In the genomic region with DNA sequence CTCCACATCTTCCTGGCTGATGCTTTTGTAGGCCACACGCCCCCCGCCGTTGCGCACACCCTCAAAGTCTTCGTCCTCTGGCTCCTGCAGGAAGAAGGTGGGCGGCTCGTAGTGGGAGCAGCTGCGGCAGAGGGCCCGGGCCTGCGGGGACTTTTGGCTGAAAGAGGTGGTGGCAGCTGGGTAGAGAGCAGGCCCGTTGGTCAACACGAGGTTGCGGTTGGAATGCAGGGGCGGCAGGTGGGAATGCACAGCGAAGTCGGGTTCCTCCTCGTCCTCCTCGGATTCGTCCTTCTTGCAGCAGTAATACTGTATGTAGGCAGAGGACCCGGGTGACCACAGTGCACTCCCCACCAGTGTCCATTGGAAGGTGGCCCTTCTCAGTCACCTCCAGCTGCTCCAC, we compare ENCODE assay signal across 27 mouse cellular contexts. TPM values are rescaled to one million over a fixed set of nuclear protein-coding genes. Genes with fewer than 3 reads are reported as not detected.
DNase-seq lines count a peak whose midpoint lies in the region; ATAC-seq and TF ChIP-seq lines count a peak whose summit lies in the region.
"Had no signal": no experiment of that assay in that cellular context is flagged by ENCODE, and none has a peak within 500 bp of the region (broad histone marks: within the 10 kb centered on the region; RNA-seq: fewer than 3 reads in every experiment).

No protein-coding gene starts in this region.

- 82% methylated on average over 20 of the region's 20 CpGs for WGBS in embryonic facial prominence, embryonic 15.5 days
- WGBS in embryonic facial prominence, embryonic 10.5 days = 79% methylated on average over 20 of the region's 20 CpGs
- 83% methylated on average over 20 of the region's 20 CpGs for whole genome bisulfite sequencing in limb, embryonic 10.5 days

- no peak overlapping the region for H3K9ac ChIP-seq in embryonic facial prominence, embryonic 15.5 days
- H3K9ac ChIP-seq: embryonic facial prominence, embryonic 13.5 days; forebrain, embryonic 12.5 days had no signal

- no peaks in the 10 kb centered on the region for H3K9me3 ChIP-seq in embryonic facial prominence, embryonic 15.5 days (replicated peaks)
- H3K9me3 ChIP-seq in embryonic facial prominence, embryonic 10.5 days = no peaks in the 10 kb centered on the region
- no peaks in the 10 kb centered on the region; the same call in 1 of the 2 replicates for H3K9me3 ChIP-seq in E14TG2a.4 (ENCODE audit: low read length)
- no peaks in the 10 kb centered on the region for H3K9me3 ChIP-seq in limb, embryonic 10.5 days (replicated peaks)
- H3K9me3 ChIP-seq: embryonic facial prominence, embryonic 13.5 days; forebrain, embryonic 10.5 days; forebrain, embryonic 12.5 days had no signal

- no peak for TF ChIP-seq CTCF in layer of hippocampus, adult 2 months (conservative IDR thresholded peaks at IDR 0.05)
- no peak for TF ChIP-seq CTCF in E14TG2a.4 (conservative IDR thresholded peaks at IDR 0.05; ENCODE audit: low read length)

- no peak overlapping the region for H3K4me2 ChIP-seq in embryonic facial prominence, embryonic 15.5 days (replicated peaks)
- H3K4me2 ChIP-seq: embryonic facial prominence, embryonic 13.5 days; forebrain, embryonic 12.5 days had no signal

- H3K4me3 ChIP-seq in embryonic facial prominence, embryonic 15.5 days (replicated peaks) = no peak overlapping the region
- H3K4me3 ChIP-seq in embryonic facial prominence, embryonic 10.5 days = no peak overlapping the region
- H3K4me3 ChIP-seq in layer of hippocampus, adult 2 months = no peak overlapping the region
- H3K4me3 ChIP-seq in E14TG2a.4 (replicated peaks; ENCODE audit: low read length) = peak overlapping the region; percentile 48
- H3K4me3 ChIP-seq in limb, embryonic 10.5 days = no peak overlapping the region
- H3K4me3 ChIP-seq: embryonic facial prominence, embryonic 13.5 days; erythroblast, embryonic 14.5 days; forebrain, embryonic 10.5 days; forebrain, embryonic 12.5 days had no signal

- no peak for DNase-seq in embryonic facial prominence, embryonic 10.5 days (ENCODE audit: low spot score)
- DNase-seq in layer of hippocampus, adult 2 months (ENCODE audit: low spot score in 2 of 2) = no peak
- no peak for DNase-seq in layer of hippocampus, postnatal 10 days (ENCODE audit: low spot score in 2 of 2)
- DNase-seq in limb, embryonic 10.5 days (ENCODE audit: low spot score) = no peak
- DNase-seq in adrenal gland, postnatal 10 days = no peak
- no peak for DNase-seq in testis, postnatal 14 days (ENCODE audit: low spot score)
- DNase-seq: adrenal gland, postnatal 14 days; adrenal gland, postnatal 36 days; B cell, adult 2 months; cerebellum, adult 11-12 months; cerebellum, adult 2 months; cerebellum, adult 9-10 months; cerebellum, postnatal 25 days had no signal

- H3K27ac ChIP-seq in embryonic facial prominence, embryonic 15.5 days (replicated peaks) = no peak overlapping the region
- no peak overlapping the region for H3K27ac ChIP-seq in embryonic facial prominence, embryonic 10.5 days (replicated peaks)
- peak overlapping the region; percentile 9; the same call in 1 of the 2 replicates for H3K27ac ChIP-seq in layer of hippocampus, adult 2 months
- H3K27ac ChIP-seq in limb, embryonic 10.5 days = peak overlapping the region; percentile 39; the same call in 1 of the 2 replicates
- H3K27ac ChIP-seq: embryonic facial prominence, embryonic 13.5 days; forebrain, embryonic 10.5 days; forebrain, embryonic 12.5 days had no signal

- peak; percentile 37; the same call in 1 of the 2 replicates for ATAC-seq in embryonic facial prominence, embryonic 15.5 days (ENCODE audit: insufficient number of reproducible peaks, low FRiP score, low TSS enrichment, low read depth)
- ATAC-seq: activated CD4-positive, CD25-positive, alpha-beta regulatory T cell, adult 4 months; CD4-positive, CD25-positive, alpha-beta regulatory T cell, adult 4 months; forebrain, embryonic 14.5 days; forebrain, embryonic 16.5 days had no signal

- H3K27me3 ChIP-seq in embryonic facial prominence, embryonic 15.5 days = peaks cover 4% of the 10 kb centered on the region; the same call in 1 of the 2 replicates
- H3K27me3 ChIP-seq in embryonic facial prominence, embryonic 10.5 days (replicated peaks; ENCODE audit: low read depth, poor library complexity, severe bottlenecking) = peaks cover 44% of the 10 kb centered on the region
- H3K27me3 ChIP-seq in E14TG2a.4 (ENCODE audit: insufficient read depth, low read length) = peaks cover 34% of the 10 kb centered on the region
- H3K27me3 ChIP-seq in limb, embryonic 10.5 days (ENCODE audit: low read depth, poor library complexity, severe bottlenecking) = peaks cover 11% of the 10 kb centered on the region; the same call in 1 of the 2 replicates

- no peaks in the 10 kb centered on the region for H3K36me3 ChIP-seq in embryonic facial prominence, embryonic 15.5 days
- H3K36me3 ChIP-seq in embryonic facial prominence, embryonic 10.5 days (replicated peaks) = no peaks in the 10 kb centered on the region
- H3K36me3 ChIP-seq in E14TG2a.4 (ENCODE audit: insufficient read depth, low read length) = no peaks in the 10 kb centered on the region
- H3K36me3 ChIP-seq in limb, embryonic 10.5 days = peaks cover 3% of the 10 kb centered on the region; the same call in 1 of the 2 replicates
- H3K36me3 ChIP-seq: embryonic facial prominence, embryonic 13.5 days; forebrain, embryonic 10.5 days; forebrain, embryonic 12.5 days had no signal

- no peaks in the 10 kb centered on the region for H3K4me1 ChIP-seq in embryonic facial prominence, embryonic 15.5 days
- peaks cover 25% of the 10 kb centered on the region for H3K4me1 ChIP-seq in embryonic facial prominence, embryonic 10.5 days
- peaks cover 8% of the 10 kb centered on the region; the same call in 1 of the 2 replicates for H3K4me1 ChIP-seq in E14TG2a.4 (replicated peaks; ENCODE audit: low read depth, low read length)
- H3K4me1 ChIP-seq in limb, embryonic 10.5 days = peaks cover 30% of the 10 kb centered on the region
- H3K4me1 ChIP-seq: embryonic facial prominence, embryonic 13.5 days had no signal

RNA-seq across cellular contexts. Expression of a gene that starts 29.7 kb away (rescaled TPM):
- polyA plus RNA-seq in embryonic facial prominence, embryonic 15.5 days (2015; fragmentation: Nextera tagmentation; extraction: Ambion mirVana) = 0.12 and 0.31 TPM in 2 replicates
- polyA plus RNA-seq in embryonic facial prominence, embryonic 10.5 days (2016; fragmentation: Nextera tagmentation; extraction: Ambion mirVana) = 0.06 and 0.10 TPM in 2 replicates
- 100 to 1,000 TPM; 132 to 144 TPM for total RNA-seq in layer of hippocampus, adult 2 months (2021)
- total RNA-seq in layer of hippocampus, postnatal 10 days (2021) = 100 to 1,000 TPM; 105 to 107 TPM
- polyA plus RNA-seq in limb, embryonic 10.5 days (2016; fragmentation: Nextera tagmentation; extraction: Ambion mirVana) = 0.48 and 0.79 TPM in 2 replicates
- 1 to 10 TPM; 2.0 TPM for total RNA-seq in adrenal gland, postnatal 10 days (2021)
- total RNA-seq: CH12.LX, ES-E14, MEL had no signal
- polyA plus RNA-seq: activated CD4-positive, CD25-positive, alpha-beta regulatory T cell, adult 4 months; CD4-positive, CD25-positive, alpha-beta regulatory T cell, adult 4 months; erythroblast, embryonic 14.5 days had no signal

RNA-seq across cellular contexts. Expression of a gene that starts 33.4 kb away (rescaled TPM):
- 3.8 and 5.0 TPM in 2 replicates for polyA plus RNA-seq in embryonic facial prominence, embryonic 15.5 days (2015; fragmentation: Nextera tagmentation; extraction: Ambion mirVana)
- polyA plus RNA-seq in embryonic facial prominence, embryonic 10.5 days (2016; fragmentation: Nextera tagmentation; extraction: Ambion mirVana) = 2.1 and 3.0 TPM in 2 replicates
- total RNA-seq in layer of hippocampus, adult 2 months (2021) = 10 to 100 TPM; 12.8 to 18.1 TPM
- 10 to 100 TPM; 16.1 to 18.1 TPM for total RNA-seq in layer of hippocampus, postnatal 10 days (2021)
- 3.5 and 9.1 TPM in 2 replicates for polyA plus RNA-seq in limb, embryonic 10.5 days (2016; fragmentation: Nextera tagmentation; extraction: Ambion mirVana)
- 10 to 100 TPM in 1 of 2 experiments, 1 to 10 TPM in 1; 8.1 to 15.9 TPM for total RNA-seq in adrenal gland, postnatal 10 days (2021)
- total RNA-seq: MEL had no signal
- polyA plus RNA-seq: activated CD4-positive, CD25-positive, alpha-beta regulatory T cell, adult 4 months; erythroblast, embryonic 14.5 days had no signal

RNA-seq across cellular contexts. Expression of a gene that starts 40.6 kb away (rescaled TPM):
- 63.7 and 71.1 TPM in 2 replicates for polyA plus RNA-seq in embryonic facial prominence, embryonic 15.5 days (2015; fragmentation: Nextera tagmentation; extraction: Ambion mirVana)
- polyA plus RNA-seq in embryonic facial prominence, embryonic 10.5 days (2016; fragmentation: Nextera tagmentation; extraction: Ambion mirVana) = 0.17 TPM in 1 of 2 replicates, not detected in the other
- under 1 TPM; 0.51 to 0.71 TPM for total RNA-seq in layer of hippocampus, adult 2 months (2021)
- total RNA-seq in layer of hippocampus, postnatal 10 days (2021) = 1 to 10 TPM; 1.0 to 1.4 TPM
- polyA plus RNA-seq in limb, embryonic 10.5 days (2016; fragmentation: Nextera tagmentation; extraction: Ambion mirVana) = 0.16 and 1.5 TPM in 2 replicates
- 1 to 10 TPM in 1 of 2 experiments, under 1 TPM in 1; 0.45 to 2.7 TPM for total RNA-seq in adrenal gland, postnatal 10 days (2021)
- total RNA-seq: adrenal gland, adult 18-20 months; adrenal gland, postnatal 14 days; adrenal gland, postnatal 36 days; CH12.LX; ES-E14; MEL had no signal
- polyA plus RNA-seq: activated CD4-positive, CD25-positive, alpha-beta regulatory T cell, adult 4 months; CD4-positive, CD25-positive, alpha-beta regulatory T cell, adult 4 months; erythroblast, embryonic 14.5 days; forebrain, embryonic 10.5 days; forebrain, embryonic 14.5 days; forebrain, embryonic 16.5 days had no signal

RNA-seq across cellular contexts. Expression of a gene that starts 52.4 kb away (rescaled TPM):
- polyA plus RNA-seq in embryonic facial prominence, embryonic 15.5 days (2015; fragmentation: Nextera tagmentation; extraction: Ambion mirVana) = 0.55 and 1.1 TPM in 2 replicates
- polyA plus RNA-seq in embryonic facial prominence, embryonic 10.5 days (2016; fragmentation: Nextera tagmentation; extraction: Ambion mirVana) = 0.25 and 0.87 TPM in 2 replicates
- 1 to 10 TPM in 1 of 2 experiments, under 1 TPM in 1; 0.46 to 1.4 TPM for total RNA-seq in layer of hippocampus, adult 2 months (2021)
- total RNA-seq in layer of hippocampus, postnatal 10 days (2021) = under 1 TPM; 0.20 to 0.50 TPM
- not detected in 2 replicates for polyA plus RNA-seq in limb, embryonic 10.5 days (2016; fragmentation: Nextera tagmentation; extraction: Ambion mirVana)
- total RNA-seq in adrenal gland, postnatal 10 days (2021) = 100 to 1,000 TPM; 330 to 339 TPM
- total RNA-seq: CH12.LX, ES-E14, MEL had no signal
- polyA plus RNA-seq: activated CD4-positive, CD25-positive, alpha-beta regulatory T cell, adult 4 months; CD4-positive, CD25-positive, alpha-beta regulatory T cell, adult 4 months; erythroblast, embryonic 14.5 days; forebrain, embryonic 10.5 days; forebrain, embryonic 12.5 days; forebrain, embryonic 14.5 days; forebrain, embryonic 16.5 days had no signal

Comparison
In these comparisons a context has a peak if more than half of its experiments do, and no peak if none do; other contexts are left out.
1. H3K27ac ChIP-seq: peak in layer of hippocampus, adult 2 months (single experiment) and limb, embryonic 10.5 days (single experiment); none in embryonic facial prominence, embryonic 15.5 days (single experiment) and embryonic facial prominence, embryonic 10.5 days (single experiment).
2. RNA of a gene that starts 29.7 kb away (total RNA-seq): 132 to 144 TPM in layer of hippocampus, adult 2 months and 105 to 107 TPM in layer of hippocampus, postnatal 10 days; 2.0 TPM in adrenal gland, postnatal 10 days; every median in the first group is over 10 times any median in the second.